Mouse (Mus musculus): Measurements from ENCODE around the gene Adad2.

Gene Adad2

DNA sequence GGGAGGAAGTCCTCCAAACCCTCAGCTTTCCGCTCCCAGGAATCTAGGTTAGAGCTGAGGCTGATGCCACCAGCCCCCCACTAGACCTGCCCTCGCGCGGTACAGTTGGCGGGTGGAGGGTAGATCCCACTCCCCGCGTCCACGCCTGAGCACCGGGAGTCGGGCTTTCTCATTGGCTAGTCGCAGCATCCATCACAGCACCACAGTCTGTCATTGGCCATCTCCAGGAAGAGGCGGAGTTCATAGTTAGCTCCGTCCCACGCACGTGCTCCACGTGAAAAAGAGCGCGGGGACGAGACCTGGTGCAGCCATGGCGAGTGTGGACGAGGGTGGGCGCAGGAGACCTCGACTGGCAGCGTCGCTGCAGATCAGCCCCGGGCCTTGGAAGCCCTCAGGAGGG is at the start of gene Adad2:
TSS of gene Adad2 (plus strand) at position 277 of the 400 bp plus-strand sequence.
- DNase-seq (ENCODE audit: low spot score in 2 of 2), result no peak

DNA sequence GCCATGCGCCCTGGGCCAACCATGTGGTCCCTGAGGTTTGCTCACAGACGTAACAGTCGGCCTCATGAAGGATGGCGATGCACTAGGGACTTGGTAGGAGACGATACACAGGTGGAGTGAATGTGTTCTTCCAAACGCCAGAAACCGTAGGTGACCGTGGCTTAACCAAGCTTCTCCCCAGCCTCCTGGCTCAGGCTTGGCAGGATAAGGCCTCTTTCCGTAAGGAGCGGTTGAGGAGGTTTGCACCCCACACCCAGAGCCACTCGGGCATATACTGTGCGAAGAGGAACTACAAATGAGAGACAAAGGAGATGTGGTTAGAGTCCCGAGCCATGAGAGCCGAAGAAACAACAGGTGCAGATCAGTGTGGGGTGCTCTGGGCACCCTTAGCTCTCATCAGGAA is 48.7 kb upstream of the Adad2 start:
- peak in 1 of 2 experiments; percentile 50 for DNase-seq (ENCODE audit: low spot score in 2 of 2)

DNA sequence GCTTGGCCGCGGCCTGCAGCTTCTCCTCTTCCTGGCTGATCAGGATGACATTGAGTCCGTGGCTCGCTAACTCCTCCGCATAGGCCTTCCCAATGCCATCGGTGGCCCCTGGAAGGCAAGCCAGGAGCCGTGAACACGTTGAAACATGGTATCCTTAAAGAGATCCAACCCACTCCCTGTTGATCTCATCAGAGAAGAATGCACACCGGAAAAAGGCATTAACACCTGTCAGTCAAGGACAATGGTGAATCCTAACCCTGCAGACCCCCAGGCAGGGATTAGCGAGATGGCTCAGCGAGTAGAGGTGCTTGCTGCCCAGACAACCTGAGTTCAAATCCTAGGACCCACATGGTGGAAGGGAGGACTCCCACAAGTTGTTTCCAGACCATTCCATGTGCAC is 46.2 kb upstream of the Adad2 start:
- DNase-seq (ENCODE audit: low spot score in 2 of 2), result no peak

DNA sequence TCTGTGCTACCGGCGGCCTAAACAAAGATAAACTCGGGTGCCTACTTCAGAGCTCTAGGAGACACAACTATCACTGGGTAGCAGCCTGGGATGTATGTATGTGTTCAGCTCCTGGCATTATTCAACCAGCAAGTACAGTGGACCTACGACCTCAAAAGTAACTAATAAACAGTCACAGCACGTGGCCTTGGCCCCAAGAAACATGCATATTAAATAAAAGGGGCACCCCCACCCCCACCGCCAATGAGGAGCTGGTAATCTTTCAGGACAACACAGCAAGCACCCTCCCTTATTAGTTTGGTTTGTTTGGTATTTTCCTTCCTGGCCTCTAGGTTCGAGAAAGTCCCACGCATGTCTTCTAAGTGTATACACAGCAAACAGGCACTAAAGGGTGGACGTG is 44.3 kb upstream of the Adad2 start:
- no peak for DNase-seq (ENCODE audit: low spot score in 2 of 2)

DNA sequence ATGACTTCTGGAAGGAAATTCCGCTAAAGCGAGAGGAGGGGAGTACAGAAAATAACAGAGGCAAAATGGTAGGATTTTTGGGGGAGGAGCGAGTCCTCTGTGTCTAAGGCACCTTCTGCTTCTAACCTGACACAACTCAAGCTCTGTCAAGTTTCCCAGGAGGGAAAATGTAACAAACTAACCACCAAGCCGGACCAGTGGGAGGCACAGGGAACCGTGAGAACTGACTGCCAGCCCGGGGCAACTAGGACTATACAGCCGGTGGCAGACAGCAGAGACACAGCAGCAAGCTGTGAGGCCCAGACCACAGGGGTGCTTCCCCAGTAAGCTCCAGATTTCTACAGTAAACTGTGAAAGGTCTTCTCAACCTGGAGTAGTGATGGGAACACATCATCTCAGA is 43.6 kb upstream of the Adad2 start:
- DNase-seq (ENCODE audit: low spot score in 2 of 2), result no peak

DNA sequence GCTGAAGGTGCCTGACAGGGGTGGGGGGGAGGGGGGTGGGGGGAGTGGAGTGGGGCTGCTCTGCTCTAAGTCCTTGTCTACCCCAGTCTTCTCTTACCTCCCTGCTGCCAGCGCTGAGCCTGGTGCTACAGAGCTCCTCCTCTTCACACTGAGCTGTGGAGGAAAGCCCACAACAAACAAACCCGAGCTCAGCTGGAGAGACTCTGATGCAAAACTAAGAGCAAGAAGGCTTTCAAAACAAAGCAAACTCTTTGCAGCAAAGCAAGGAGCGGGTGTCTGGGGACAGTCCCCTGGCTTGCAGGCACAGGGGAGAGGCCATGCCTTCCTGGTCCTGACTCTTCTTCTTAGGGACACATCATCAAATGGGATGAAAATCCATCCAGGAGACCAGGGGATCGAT is 42.7 kb upstream of the Adad2 start:
- peak in 1 of 2 experiments; percentile 31 for DNase-seq (ENCODE audit: low spot score in 2 of 2)

DNA sequence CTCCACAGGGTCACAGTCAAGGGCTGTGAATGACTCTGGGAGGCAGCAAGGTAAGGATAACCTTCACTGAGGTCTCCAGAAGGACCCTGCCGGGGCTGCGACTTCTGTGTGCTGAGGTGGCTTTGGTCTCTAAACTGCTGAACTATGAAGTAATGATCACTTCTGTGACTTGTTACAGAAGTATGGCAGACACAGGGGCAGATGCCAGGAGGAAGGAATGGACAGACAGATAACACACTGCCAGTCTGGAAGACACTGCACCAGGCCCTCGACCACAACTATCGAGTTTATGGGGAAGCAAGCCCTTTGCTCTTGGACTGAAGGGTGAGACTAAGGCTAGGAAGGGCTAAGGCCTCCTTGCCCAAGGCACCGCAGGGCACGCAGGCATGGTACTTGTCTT is 41.4 kb upstream of the Adad2 start:
- DNase-seq (ENCODE audit: low spot score in 2 of 2), result no peak

DNA sequence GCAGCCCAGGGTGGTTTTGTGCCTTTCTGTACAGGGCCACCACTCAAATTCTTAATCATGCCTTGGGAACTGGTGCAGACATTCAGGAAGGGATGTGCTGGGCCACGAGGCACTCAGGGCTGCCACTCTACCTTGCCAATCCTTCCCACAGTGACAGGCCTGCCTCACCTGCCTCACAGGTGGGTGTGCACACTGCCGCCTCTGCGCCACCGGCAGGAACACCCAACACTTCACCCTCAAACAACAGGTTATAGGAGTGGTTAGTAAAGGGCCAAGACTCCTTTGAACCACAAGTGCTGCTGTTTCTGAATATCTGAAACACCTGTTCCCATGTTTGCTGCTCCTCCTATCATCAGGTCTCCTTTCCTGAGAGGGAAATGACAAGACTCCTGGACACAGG is 40.1 kb upstream of the Adad2 start:
- no peak for DNase-seq (ENCODE audit: low spot score in 2 of 2)

DNA sequence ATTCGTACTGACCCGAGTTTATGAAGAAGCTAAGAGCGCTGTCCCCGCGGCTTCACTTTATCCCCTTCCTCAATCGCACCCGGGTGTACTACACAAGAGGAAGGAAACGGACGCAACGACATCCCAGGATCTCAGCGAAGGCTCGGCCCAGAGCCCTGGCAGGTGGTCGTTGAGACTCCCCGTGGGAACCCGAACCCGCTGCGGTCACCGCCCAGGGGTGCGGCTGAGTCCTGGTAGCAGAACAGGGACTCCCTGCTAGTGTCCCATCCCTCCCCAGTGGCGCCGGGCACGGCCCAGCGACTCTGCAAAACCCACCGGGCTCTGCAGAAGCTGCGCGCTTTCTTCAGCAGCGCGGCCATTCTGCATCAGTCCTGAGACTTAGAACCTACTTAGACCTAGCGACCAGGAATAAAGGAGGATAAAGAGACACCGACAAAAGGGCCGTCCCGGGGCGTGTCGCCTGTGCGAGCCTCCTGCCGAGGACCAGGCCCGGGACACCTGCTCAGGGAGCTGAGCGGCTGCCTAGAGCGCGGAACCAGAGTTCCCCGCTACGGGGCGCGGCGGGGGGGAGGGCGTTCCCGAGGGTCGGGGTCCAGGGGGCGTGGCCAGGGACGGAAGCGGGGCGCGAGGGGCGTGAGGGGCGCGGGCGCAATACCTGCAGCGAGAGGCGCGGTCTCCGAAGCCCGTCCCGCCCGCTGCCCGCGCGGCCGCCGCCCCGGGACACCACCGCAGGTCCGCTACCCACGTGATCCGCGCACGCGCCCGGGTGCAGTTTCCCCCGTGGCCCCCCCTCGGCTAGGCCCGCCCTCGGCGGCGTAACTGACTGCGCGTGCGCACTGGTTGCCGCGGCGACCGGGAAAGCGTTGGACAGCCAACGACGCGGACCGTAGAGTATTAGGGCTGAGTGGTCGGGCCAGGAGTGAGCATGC is 37.8 kb upstream of the Adad2 start, which contains the start of the genes Hsdl1 and Dnaaf1:
TSS of gene Hsdl1 (minus strand) at position 747 of the 929 bp plus-strand sequence.
TSS of gene Dnaaf1 (plus strand) at position 799 of the 929 bp plus-strand sequence.
- DNase-seq (ENCODE audit: low spot score in 2 of 2), result peak; percentile 94 to 95

DNA sequence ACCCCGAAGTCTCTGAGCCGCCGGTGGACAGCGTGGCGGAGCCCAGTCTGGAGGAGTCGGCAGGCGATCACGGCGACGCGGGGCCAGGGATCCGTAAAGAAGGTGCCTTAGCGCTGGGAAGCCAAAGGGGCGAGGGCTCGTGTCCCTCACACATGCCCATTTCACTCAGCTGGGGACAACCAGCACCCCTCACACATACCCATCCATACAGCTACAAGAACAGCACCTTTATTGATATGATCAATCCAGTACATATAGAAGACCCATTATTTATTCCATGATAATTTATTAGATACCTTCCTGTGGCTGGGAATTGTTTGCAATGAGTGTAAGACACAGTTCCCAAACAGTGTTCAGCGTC is 37.2 kb upstream of the Adad2 start:
- DNase-seq (ENCODE audit: low spot score in 2 of 2), result no peak

DNA sequence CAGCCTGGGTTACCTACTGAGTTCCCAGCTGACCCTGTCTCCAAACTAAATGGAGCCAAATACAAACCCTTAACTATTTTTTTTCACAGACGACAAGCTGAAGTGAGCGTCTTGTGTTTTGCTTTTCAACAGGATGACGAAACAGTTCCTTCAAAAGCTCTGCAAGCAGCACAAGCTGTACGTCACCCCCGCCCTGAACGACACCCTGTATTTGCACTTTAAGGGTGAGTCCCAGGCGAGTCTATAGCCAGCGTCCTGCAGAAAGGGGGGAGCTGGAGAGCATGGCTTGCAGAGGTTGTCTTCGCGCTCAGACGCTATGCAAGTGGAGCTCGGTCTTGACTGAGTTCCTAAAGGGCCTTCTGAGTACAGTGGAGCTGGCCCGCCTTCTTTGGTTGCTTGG is 33.5 kb upstream of the Adad2 start:
- DNase-seq (ENCODE audit: low spot score in 2 of 2), result no peak

DNA sequence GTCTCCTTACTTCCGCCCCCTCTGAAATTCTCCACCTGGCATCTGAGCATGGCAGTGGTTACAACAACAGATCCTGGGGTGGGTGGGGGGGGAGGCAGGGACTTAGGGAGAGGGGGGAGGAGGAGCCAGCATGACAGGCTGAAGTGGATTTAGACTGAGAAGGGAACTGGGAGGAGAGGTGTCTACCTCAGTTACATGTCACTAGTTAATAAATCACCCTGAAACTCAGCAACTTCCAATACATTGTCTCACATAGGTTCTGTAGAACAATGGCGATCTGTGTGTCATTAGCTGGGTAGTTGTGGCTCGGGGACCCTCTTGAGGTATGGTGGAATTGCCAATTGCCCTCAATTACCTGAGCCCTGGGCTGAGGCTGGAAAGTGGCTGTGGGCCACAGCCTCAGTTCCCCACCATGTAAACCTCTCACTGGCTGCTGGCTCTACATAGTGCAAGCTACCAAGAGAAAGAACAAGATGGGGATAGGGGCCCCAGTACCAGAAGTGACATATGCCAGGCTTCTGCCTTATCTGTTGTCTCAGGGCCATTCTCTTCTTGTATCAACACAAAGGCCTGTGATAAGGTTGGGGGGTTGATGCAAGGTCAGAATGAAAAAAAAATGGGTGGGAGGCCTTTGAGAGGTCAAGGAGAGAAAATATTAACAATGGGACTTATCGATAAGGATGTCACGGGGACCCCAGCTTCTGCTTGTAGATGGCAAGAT is 31.9 kb upstream of the Adad2 start:
- no peak for DNase-seq (ENCODE audit: low spot score in 2 of 2)

DNA sequence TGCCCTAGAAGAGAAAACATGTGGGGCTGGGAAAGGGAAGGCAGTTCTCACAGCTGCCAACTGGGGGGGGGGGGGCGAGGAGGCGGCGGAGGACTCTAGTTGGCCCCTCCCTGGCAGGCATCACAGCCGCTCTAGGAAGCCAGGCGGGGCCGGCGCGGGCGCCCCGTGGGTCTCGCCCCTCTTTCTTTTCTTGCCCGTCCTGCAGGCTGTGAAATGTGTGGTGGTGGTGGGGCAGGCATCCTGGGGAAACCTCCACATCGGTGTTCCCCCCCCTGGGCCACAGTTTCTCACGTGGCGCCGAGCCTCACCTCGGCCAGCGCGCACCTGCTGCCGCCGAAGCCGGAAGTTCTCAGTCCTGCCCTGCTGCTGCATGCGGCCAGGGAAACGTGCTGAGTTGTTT is 26.6 kb upstream of the Adad2 start:
- DNase-seq (ENCODE audit: low spot score in 2 of 2), result peak in 1 of 2 experiments; percentile 26

DNA sequence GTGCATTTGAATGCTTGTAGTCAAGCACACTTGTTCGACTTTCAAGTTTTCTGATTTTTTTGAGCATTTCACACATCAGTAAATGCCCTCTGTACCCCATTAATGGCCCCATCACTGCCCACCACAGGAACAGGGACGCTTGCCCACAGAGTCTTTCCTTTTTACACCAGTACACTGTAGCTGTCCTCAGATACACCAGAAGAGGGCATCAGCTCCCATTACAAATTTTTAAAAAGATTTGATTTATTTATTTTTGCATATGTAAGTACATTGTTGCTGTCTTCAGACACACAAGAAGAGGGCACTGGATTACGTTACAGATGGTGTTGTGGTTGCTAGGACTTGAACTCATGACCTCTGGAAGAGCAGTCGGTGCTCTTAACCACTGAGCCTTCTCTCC is 24.2 kb upstream of the Adad2 start:
- DNase-seq (ENCODE audit: low spot score in 2 of 2), result no peak

DNA sequence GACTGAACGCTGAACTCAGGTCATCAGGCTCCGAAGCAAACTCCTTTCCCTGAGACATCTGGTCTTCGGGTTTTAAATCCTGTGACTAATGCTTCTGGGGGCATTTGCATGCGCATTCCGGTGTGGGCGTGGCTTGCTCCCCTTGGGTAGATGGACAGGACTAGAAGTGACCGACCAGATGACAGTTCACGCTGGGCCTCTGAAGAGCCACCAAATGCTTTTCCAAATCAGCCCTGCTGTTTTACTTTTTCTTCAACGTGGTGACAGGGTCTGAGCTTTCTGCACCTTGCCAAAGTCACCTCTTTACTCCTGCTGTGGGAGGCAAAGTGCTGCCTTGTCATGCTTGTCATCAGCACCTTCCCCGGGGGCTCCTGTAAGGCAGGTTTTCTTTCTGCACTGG is 23.7 kb upstream of the Adad2 start:
- DNase-seq (ENCODE audit: low spot score in 2 of 2), result no peak

DNA sequence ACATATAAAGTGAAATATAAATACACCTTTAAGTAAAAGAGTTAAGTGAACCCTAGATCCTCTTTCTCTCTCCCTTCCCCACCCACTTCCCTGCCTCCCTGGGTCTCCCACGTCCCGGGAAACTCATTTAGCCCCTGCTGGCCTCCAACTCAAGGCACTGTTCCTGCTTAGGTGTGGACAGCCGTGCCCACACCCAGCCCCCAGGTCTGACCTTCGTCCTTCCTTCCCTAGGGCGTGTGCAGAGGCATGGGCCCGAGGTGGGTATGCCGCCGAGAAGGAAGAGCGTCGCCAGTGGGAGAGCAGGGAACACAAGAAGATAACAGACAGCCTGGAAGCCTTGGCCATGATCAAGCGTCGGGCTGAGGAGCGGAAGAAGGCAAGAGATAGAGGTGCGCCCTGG is 22.2 kb upstream of the Adad2 start:
- DNase-seq (ENCODE audit: low spot score in 2 of 2), result no peak

DNA sequence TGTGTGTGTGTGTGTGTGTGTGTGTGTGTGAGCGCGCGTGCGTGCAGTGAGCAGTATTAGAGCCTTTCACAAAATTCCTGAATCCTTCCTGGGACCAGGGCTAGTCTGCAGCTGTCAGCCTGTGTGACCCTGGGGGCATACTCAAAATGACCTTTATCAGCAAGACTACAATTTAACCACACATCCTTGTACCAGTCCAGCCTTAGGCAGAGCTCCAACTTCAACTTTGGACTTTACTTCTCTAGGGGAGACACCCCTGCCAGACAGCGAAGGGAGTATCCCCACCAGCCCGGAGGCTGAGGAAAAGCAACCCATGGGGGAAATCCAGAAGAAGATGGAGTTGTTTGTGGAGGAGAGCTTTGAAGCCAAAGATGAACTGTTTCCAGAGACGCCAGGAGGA is 21.1 kb upstream of the Adad2 start:
- no peak for DNase-seq (ENCODE audit: low spot score in 2 of 2)

DNA sequence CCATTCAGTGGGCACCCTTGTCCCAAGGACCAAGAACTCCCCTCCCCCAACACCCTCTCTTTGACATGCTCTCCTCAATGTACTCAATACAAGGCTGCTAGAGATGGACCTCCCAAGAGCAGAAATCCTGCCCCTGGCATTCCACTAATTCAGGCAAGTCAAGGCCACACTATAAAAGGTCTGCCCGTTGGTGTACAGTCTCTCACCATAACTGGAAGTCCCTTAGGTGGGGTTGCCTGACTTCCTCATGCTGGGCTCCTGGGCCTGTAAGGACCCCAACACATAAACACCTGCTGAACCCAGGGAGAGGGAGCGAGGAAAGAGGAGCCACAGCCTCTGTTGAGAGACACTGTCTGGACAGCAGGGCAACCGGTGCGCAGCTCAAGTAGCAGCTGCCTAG is 8.8 kb upstream of the Adad2 start:
- no peak for DNase-seq (ENCODE audit: low spot score in 2 of 2)

DNA sequence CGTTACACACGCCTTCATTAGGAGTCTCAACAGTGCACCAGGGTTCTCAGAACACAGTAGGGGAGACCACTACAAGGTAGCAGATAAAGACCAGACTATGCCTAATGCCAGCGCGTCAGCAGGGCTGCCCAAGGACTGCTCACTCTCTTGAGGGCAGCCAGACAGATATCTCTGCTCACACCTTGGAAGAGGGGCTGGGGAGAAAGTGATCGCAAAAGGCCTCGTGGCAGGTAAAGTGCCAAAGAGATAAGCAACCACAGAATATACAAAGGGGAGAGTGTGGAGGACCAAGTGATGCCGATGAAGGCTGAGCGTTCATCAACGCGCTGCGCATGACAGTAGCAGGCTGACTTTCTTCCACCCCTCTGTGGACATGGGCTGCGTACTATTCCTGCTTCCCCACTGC is 8.1 kb upstream of the Adad2 start:
- DNase-seq (ENCODE audit: low spot score in 2 of 2), result no peak

DNA sequence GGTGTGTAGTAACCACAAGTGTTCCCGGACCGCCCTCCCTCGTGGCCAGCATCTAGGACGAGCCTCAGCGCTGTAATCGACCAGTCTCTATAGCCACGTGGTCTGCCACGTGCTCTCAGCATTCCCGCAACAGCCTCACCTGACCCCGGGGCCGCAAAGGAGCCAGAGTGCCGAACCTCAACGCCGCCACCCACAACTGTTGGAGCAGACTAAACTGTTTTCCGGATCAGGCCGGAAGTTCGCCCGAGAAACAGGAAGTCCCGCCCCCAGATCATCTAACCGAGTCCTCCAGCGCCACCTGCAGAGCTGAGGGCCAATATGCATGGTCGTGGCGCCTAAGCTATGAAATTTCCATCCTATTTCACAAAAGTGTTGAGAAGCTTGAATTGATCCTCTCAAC is 7.6 kb upstream of the Adad2 start, which contains the start of gene Taf1c:
TSS of gene Taf1c (minus strand) at position 227 of the 400 bp plus-strand sequence.
- DNase-seq (ENCODE audit: low spot score in 2 of 2), result peak; percentile 90 to 93

DNA sequence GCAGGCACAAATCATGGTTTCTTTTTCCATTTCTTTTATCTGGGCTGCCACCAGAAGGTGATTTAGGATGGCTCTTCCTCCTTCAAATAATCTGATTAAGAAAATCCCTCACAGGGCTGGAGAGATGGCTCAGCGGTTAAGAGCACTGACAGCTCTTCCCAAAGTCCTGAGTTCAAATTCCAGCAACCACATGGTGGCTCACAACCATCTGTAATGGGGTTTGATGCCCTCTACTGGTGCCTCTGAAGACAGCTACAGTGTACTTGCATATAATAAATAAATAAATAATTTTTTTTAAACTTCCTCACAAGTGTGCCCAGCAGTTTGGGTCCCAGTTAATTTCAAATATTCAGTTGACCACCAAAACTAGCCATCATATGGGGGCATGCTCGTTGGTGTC is 6.3 kb upstream of the Adad2 start:
- no peak for DNase-seq (ENCODE audit: low spot score in 2 of 2)

DNA sequence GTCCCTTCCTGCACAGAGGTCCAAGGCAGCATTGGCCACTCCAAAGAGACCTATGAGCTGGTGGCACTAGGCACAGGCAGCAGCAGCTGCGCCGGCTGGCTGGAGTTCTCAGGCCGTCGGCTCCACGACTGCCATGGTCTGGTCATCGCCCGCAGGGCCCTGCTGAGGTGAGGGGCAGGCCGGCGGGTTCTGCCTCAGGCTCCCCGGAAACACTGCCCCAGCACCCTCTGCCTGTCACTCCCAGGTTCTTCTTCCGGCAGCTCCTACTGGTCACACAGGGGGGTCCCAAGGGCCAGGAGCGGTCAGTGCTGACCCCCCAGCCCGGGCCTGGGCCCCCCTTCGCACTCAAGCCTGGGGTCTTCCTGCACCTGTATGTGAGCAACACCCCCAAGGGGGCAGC is 2.5 kb downstream of the Adad2 start:
- no peak for DNase-seq (ENCODE audit: low spot score in 2 of 2)

DNA sequence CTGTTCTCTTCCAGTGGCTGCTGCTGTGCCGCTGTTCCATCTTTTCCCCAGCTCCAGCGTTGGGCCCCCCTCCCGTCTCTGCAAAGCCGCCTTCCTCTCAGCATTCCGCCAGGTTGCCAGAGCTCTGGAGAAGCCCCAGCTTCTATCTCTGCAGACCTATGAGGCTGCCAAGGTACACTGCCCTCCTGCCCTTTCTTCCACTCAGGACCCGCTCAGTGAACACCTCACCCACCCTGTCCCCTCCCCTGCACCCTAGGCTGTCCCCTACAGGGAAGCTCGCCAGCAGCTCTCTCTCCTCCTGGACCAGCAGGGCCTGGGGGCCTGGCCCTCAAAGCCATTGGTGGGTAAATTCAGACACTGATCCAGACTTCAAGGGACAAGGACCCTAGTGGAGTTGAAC is 3.8 kb downstream of the Adad2 start:
- DNase-seq (ENCODE audit: low spot score in 2 of 2), result no peak

Measured in natural killer cell, adult 2 months (primary cell).